Mouse (Mus musculus): Measurements from ENCODE around the gene Col6a6.
"Not testable (repeated sequence)": the region's sequence is repeated elsewhere in the genome, so short reads cannot be mapped to it uniquely, and the experiment has no call there.

The Col6a6 gene

DNA sequence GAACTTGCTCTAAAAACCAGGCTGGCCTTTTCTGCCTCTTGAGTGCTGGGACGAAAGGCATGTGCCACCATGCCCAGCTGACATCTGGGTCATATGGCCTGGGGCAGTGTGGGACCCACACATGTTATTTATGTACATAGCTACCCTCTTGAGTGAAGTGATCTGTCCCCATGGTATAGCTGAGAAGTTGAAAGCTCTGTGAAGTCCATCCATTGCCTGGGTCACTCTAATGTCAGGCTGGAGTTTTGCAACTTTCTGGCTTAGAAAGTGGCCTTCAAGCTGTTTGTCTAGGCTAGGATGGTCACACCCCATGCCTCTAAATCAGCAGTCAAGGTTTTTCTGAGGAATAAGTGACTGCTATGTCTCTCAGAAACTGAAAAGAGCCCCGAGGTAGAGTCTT, 155.9 kb downstream of the Col6a6 start:
- no peak for DNase-seq (ENCODE audit: extremely low spot score, low spot score)

DNA sequence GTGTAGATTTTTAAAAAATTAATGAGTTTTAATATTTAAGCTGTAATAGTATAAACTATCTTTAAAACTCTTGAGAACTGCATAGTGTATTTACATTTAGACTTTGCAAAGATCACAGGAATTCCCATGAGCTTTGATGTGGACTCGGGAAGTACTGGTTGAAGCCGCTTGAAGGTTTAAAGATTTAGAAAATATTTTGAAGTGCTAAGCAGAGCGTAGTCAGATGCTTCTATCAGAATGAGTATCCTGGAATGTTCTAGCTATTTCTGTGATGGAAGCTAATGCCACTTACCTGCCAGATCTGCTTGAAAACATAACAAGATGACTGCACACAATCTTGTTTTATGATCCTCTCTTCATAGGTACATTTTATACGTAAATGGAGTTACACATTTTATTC, 157.0 kb downstream of the Col6a6 start:
- DNase-seq (ENCODE audit: extremely low spot score, low spot score): no peak

DNA sequence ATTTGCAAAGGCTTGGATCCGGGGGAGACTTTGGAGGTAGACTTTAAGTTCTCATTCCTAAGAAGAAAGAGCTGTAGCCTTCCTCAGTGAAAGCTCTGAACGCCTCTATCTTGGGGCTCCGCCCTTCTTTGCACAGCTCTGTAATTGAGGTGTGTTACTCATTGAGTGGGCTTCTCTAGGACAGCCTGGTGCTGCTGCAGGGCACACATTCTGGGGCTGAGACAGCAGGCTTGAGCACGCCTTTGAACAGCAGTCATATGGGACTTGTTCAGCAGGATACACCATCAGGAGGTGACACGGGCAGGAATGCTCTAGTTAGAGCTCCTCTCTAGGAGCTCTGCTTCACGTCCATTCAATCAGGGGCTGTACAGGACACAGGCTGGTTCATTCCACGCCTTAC, 162.7 kb downstream of the Col6a6 start:
- no peak for DNase-seq (ENCODE audit: extremely low spot score, low spot score)

DNA sequence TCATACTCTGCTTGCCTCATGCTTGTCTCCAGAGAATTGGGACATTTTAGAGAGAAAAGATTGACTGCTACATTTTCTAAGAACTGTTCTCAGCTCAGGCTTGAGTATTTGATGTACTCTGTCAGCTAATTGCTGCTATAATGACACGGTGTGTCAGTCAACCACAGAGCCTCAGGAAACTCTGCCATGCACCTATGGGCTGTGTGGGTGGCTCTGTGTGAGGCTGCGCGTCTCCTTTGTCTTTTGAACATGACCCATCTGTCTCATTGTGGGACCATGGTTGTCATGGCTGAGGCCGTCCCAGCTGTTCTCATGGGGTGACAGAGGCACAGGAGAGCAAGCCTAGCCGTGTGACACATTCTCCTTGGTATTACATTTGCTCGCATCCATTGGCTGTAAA, 168.1 kb downstream of the Col6a6 start:
- DNase-seq (ENCODE audit: extremely low spot score, low spot score): no peak

DNA sequence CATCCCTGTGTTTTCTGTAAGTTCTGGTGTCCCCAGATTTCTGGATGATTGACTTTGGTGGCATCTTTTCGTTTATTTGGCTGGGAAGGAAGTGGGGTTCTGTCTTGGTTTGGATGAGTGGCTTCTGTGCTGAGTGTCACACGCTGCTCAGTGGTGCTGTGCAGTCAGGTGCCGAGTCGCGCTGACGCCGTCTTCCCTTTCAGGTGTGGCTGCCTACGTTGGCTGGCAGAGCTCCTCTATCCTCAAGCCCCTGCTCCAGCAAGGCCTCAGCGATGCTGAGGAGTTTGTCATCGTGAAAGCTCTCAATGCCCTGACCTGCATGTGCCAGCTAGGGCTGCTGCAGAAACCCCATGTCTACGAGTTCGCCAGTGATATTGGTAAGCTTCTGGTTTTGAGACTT, 169.7 kb downstream of the Col6a6 start:
- DNase-seq (ENCODE audit: extremely low spot score, low spot score): no peak

DNA sequence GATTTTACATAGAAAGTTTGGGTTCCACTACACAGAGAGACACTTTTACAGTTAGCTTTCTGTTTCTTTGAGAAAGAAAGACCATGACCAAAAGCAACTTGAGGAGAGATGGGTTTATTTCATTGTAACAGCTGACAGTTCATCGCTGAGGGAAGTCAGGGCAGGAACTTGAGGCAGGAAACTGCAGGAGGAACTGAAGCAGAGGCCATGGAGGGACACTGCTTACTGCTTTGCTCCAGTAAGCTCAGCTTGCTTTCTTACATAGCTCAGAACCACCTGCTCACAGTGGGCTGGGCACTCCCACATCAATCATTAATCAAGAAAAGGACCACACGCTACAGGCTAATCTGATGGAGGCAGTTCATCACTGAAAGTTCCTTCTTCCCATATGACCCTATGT, 171.8 kb downstream of the Col6a6 start:
- no peak for DNase-seq (ENCODE audit: extremely low spot score, low spot score)

DNA sequence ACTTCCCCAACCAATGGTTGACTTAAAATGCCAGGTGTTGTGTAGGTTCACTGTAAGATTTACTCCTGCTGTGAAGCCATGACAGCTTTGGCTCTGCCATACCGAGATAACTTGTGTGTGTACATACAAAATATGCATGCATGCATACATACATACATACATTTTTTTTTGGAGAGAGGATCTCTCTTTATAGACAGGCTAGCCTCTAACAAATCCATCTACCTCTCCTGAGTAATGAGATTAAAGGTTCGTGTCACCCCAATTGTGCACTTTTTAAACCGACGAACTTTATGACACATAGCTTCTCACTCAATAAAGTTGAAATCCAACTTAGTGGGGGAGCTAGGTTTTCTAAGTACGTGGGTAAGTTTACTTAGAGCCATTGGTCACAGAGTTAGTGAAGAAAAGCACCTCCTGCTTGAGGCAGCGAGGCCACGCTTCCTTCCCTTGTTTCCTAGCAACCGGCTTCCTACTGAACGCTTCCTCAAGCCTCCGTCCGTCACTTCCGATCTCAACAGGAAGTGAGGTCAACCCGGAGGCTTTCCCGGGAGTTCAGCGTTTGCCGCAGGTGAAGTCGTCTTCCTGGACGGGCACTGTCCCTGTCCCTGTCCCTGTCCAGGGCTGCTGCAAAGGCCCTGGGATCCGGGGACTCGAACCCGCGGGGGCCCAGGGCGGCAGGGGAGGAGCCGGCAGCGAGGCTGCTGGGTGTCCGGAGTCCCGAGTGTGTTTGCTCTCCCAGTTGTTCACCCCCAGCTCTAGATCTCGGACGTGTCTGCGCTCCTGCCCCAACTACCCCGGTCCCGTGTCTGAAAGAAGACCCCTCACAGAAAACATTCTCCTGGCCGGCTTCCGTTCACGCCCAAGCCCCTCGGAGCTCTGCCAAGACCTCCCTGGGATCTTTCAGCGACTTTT, 185.2 kb downstream of the Col6a6 start, which contains the start of gene Pik3r4:
TSS of gene Pik3r4 (plus strand) at position 519 of the 912 bp plus-strand sequence.
- peak; percentile 84 for DNase-seq (ENCODE audit: extremely low spot score, low spot score)

DNA sequence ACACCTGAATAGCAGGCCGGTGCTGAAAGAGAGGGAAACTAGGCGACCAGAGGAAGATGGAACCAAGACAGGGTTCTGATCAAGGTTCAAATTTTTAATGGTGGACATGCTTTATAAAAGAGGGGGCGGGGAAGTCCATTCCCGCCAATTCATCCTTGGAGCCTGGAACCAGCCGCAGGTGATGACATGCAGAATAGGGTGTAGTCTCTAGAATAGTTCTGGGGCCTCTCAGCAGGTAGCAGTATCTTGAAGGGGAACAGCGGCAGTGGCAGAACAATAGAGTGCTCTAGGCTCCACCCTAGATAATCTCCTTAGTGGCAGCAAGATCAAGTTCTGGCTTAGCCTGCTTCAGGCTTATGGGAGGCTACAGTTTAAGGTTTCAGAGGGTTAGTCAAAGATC, 186.6 kb downstream of the Col6a6 start:
- not testable (repeated sequence) for DNase-seq (ENCODE audit: extremely low spot score, low spot score)

All from neural tube, embryonic 10.5 days (tissue).